In the genomic region with DNA sequence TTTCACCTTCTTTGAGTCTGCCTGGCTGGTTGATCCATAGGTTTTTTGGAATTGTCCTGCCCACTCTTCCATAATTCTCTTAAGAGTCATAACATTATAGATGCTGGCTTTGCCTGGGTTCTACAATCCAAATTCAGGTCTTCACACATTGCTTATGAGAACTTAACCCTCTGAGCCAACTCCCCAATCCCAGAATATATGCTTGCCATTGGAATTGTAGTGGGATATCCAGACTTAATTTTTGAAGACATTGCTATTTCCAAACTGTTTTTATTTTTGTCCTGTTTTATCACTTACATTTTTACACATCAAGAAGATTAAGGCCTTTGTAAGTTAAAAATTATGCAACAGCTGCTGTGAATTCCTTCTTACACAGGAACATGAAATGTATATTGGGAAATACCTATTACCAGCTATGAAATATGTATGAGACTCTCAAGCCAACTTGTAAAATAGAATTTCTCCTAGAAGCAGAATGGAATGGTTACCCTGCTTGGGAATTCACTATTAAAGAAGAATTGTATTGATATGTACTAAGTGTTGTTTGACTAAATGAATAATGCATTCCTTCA, we compare ENCODE assay signal across 30 mouse cellular contexts.
"Had no signal": no experiment of that assay in that cellular context is flagged by ENCODE, and none has a peak within 500 bp of the region (broad histone marks: within the 10 kb centered on the region; RNA-seq: fewer than 3 reads in every experiment).

No protein-coding gene starts in this region.

- H3K9me3 ChIP-seq: limb, embryonic 10.5 days; limb, embryonic 12.5 days; limb, embryonic 13.5 days; limb, embryonic 15.5 days; liver, embryonic 12.5 days; liver, embryonic 13.5 days; liver, embryonic 15.5 days; lung, embryonic 15.5 days; midbrain, embryonic 10.5 days; midbrain, embryonic 12.5 days; midbrain, embryonic 13.5 days; midbrain, embryonic 15.5 days had no signal

- H3K27ac ChIP-seq: left cerebral cortex, adult 2 months; limb, embryonic 10.5 days; limb, embryonic 12.5 days; limb, embryonic 13.5 days; limb, embryonic 15.5 days; liver, embryonic 12.5 days; liver, embryonic 13.5 days; liver, embryonic 14.5 days; liver, embryonic 15.5 days; lung, embryonic 15.5 days; macrophage; midbrain, embryonic 10.5 days; midbrain, embryonic 12.5 days; midbrain, embryonic 13.5 days; midbrain, embryonic 15.5 days had no signal

- H3K36me3 ChIP-seq: limb, embryonic 10.5 days; limb, embryonic 12.5 days; limb, embryonic 13.5 days; limb, embryonic 15.5 days; liver, embryonic 12.5 days; liver, embryonic 13.5 days; liver, embryonic 15.5 days; lung, embryonic 15.5 days; midbrain, embryonic 10.5 days; midbrain, embryonic 12.5 days; midbrain, embryonic 13.5 days; midbrain, embryonic 15.5 days had no signal

- ATAC-seq: liver, embryonic 12.5 days; liver, postnatal 0 days; midbrain, embryonic 13.5 days; midbrain, embryonic 15.5 days; midbrain, embryonic 16.5 days had no signal

- DNase-seq: left cerebral cortex, postnatal 4 days; liver; liver, embryonic 13.5 days; liver, postnatal 0 days; lung, adult 18-20 months; lung, adult 2 months; lung, embryonic 14.5 days; lung, postnatal 10 days; lung, postnatal 14 days; lung, postnatal 4 days; midbrain, embryonic 14.5 days had no signal

- H3K4me3 ChIP-seq: left cerebral cortex, adult 2 months; limb, embryonic 10.5 days; limb, embryonic 12.5 days; limb, embryonic 13.5 days; limb, embryonic 15.5 days; liver, embryonic 12.5 days; liver, embryonic 13.5 days; liver, embryonic 15.5 days; lung, embryonic 15.5 days; megakaryocyte, embryonic 14.5 days; midbrain, embryonic 10.5 days; midbrain, embryonic 12.5 days; midbrain, embryonic 13.5 days; midbrain, embryonic 15.5 days; myocyte had no signal

- H3K4me2 ChIP-seq: limb, embryonic 12.5 days; limb, embryonic 13.5 days; limb, embryonic 15.5 days; liver, embryonic 11.5 days; liver, embryonic 12.5 days; liver, embryonic 13.5 days; liver, embryonic 15.5 days; lung, embryonic 14.5 days; lung, embryonic 15.5 days; midbrain, embryonic 11.5 days; midbrain, embryonic 12.5 days; midbrain, embryonic 13.5 days; midbrain, embryonic 15.5 days had no signal

- H3K27me3 ChIP-seq: limb, embryonic 12.5 days; limb, embryonic 13.5 days; limb, embryonic 15.5 days; liver, embryonic 12.5 days; liver, embryonic 13.5 days; liver, embryonic 15.5 days; lung, embryonic 15.5 days; megakaryocyte, embryonic 14.5 days; midbrain, embryonic 12.5 days; midbrain, embryonic 13.5 days; midbrain, embryonic 15.5 days had no signal

- H3K9ac ChIP-seq: limb, embryonic 12.5 days; limb, embryonic 13.5 days; limb, embryonic 15.5 days; liver, embryonic 12.5 days; liver, embryonic 13.5 days; liver, embryonic 14.5 days; liver, embryonic 15.5 days; liver, postnatal 0 days; lung, embryonic 14.5 days; lung, embryonic 15.5 days; midbrain, embryonic 12.5 days; midbrain, embryonic 13.5 days; midbrain, embryonic 15.5 days had no signal

- H3K4me1 ChIP-seq: limb, embryonic 10.5 days; limb, embryonic 12.5 days; limb, embryonic 13.5 days; limb, embryonic 15.5 days; liver, embryonic 12.5 days; liver, embryonic 13.5 days; liver, embryonic 15.5 days; lung, embryonic 15.5 days; megakaryocyte, embryonic 14.5 days; midbrain, embryonic 10.5 days; midbrain, embryonic 12.5 days; midbrain, embryonic 13.5 days; midbrain, embryonic 15.5 days had no signal
